Mouse (Mus musculus): ENCODE results near the gene Ina.

DNA sequence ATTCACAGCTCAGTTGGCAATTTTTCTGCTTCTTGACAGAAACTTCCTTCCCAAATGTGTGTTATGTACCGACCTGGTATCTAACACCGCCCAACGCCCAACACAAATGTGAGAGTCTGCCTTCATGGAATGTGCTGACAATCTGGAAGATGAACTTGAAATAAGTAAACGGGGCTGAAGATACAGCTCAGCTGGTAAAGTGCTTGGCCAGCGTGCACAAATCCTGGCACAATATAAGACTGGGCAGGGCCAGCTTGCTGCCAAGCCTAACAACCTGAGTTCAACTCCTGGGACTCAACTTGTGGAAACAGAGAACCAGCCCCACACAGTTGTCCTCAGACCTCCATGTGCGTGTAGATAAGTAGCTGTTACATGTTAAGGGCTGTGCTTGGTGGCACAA is 48.2 kb upstream of the Ina start:
- TF ChIP-seq CTCF (IDR thresholded peaks at IDR 0.05; ENCODE audit: control insufficient read depth, insufficient read depth, insufficient replicate concordance, low read depth, low read length) (no peak), POLR2A (IDR thresholded peaks at IDR 0.05; ENCODE audit: control insufficient read depth, low read depth, low read length) (no peak)
